Mouse (Mus musculus) adrenal gland, postnatal 4 days (tissue): ENCODE results near the gene Pten. TPM values are rescaled to one million over a fixed set of nuclear protein-coding genes. Genes with fewer than 3 reads are reported as not detected.

ENCODE experiments used
- total RNA-seq, 2 experiments: library from RNA; stranded (reverse); gene quantifications; 2 replicates each; pipeline ENCODE4 v1.2.3; 2021

Pten gene
- total RNA-seq, 2 experiments from 2014 or later = 65.8 to 67.6 TPM

Other genes with a start within 250 kb of the Pten start
- gene Papss2, start 161.7 kb upstream of the Pten start, total RNA-seq = 10 to 100 TPM; 20.7 to 26.6 TPM
- gene Atad1, start 17.7 kb upstream of the Pten start, total RNA-seq = 10 to 100 TPM; 70.7 to 72.4 TPM